9 mouse cellular contexts compared by ENCODE assay signal in the genomic region with DNA sequence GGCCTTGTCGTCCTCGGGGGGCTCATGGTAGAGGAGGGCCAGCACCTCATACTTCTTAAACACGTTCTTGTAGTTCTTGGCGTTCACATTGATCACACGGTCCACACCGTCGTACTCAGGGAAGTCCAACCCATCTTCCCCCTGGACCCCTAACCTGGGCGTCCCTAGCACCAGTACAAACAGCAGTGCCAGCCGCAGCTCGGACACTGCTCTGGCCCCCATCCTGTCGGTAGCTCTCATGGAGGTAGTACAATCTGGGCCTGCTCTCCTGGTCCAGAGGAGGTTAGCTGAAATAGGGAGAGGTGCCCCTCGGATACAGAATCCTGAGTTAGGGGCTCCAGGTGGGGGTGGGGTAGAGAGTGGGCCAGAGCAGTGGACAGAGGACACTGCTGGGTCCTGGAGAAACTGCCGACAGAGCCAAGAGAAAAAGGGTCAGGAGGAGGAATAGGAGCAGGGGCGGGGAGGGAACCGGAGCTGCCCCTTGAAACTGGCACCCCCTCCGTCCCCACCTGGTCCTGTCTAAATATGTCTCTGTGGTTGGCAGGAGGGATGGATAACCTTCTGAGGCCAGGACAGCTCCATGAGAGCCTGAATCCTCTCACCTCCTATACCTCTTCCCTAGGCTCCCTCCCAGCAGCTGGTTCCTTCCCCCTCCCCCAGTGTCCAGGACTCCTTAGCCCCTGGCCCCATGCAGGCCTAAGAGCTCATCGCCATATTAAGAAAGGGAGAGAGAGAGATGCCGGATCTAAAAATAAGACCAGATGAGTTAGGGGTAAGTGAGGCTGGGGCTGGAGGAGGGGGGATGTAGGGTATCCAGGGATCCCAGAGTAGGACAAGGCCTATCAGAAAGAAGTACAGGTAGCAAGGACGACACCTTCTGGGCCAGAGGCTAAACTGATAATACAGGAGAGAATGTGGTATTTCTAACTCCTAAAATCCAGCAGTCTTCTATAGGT. TPM values are rescaled to one million over a fixed set of nuclear protein-coding genes. Genes with fewer than 3 reads are reported as not detected.
DNase-seq lines count a peak whose midpoint lies in the region; ATAC-seq and TF ChIP-seq lines count a peak whose summit lies in the region.
"Had no signal": no experiment of that assay in that cellular context is flagged by ENCODE, and none has a peak within 500 bp of the region (broad histone marks: within the 10 kb centered on the region; RNA-seq: fewer than 3 reads in every experiment).

A gene (minus strand): TSS at position 418 of the 956 bp plus-strand sequence.

- H3K36me3 ChIP-seq in lung, embryonic 14.5 days (ENCODE audit: insufficient read depth): no peaks in the 10 kb centered on the region
- no peaks in the 10 kb centered on the region for H3K36me3 ChIP-seq in forebrain, embryonic 15.5 days
- H3K36me3 ChIP-seq in neural tube, embryonic 14.5 days (ENCODE audit: control insufficient read depth, insufficient read depth, low read length): no peaks in the 10 kb centered on the region

- intact Hi-C loops in heart, postnatal 25 days (cut with DNase I): loop anchor here (5.0 kb wide), 1 partner anchor 93 kb away; no protein-coding TSS in a partner anchor

- peak within 1 kb of the TSS; percentile 29; the same call in 1 of the 2 replicates for H3K4me2 ChIP-seq in lung, embryonic 14.5 days
- H3K4me2 ChIP-seq in forebrain, embryonic 15.5 days (replicated peaks): no peak within 1 kb of the TSS
- no peak within 1 kb of the TSS for H3K4me2 ChIP-seq in neural tube, embryonic 14.5 days (ENCODE audit: low read depth, low read length)

- H3K4me1 ChIP-seq in lung, embryonic 14.5 days (ENCODE audit: insufficient read depth): peaks cover 29% of the 10 kb centered on the region
- peaks cover 57% of the 10 kb centered on the region for H3K4me1 ChIP-seq in forebrain, embryonic 15.5 days
- peaks cover 5% of the 10 kb centered on the region; the same call in 1 of the 2 replicates for H3K4me1 ChIP-seq in neural tube, embryonic 14.5 days (ENCODE audit: control insufficient read depth, insufficient read depth, low read length)

- ATAC-seq in lung, embryonic 14.5 days (ENCODE audit: insufficient read depth): peak; percentile 10; the same call in 1 of the 2 replicates
- peak; percentile 30 for ATAC-seq in forebrain, embryonic 15.5 days (replicated peaks)
- ATAC-seq in neural tube, embryonic 14.5 days (ENCODE audit: low read depth): no peak

- no peak within 1 kb of the TSS for H3K4me3 ChIP-seq in lung, embryonic 14.5 days (ENCODE audit: low read depth, low read length)
- no peak within 1 kb of the TSS for H3K4me3 ChIP-seq in forebrain, embryonic 15.5 days
- no peak within 1 kb of the TSS for H3K4me3 ChIP-seq in neural tube, embryonic 14.5 days (ENCODE audit: low read depth, low read length)

- H3K27me3 ChIP-seq in lung, embryonic 14.5 days (ENCODE audit: insufficient read depth, low read length): no peaks in the 10 kb centered on the region
- H3K27me3 ChIP-seq in forebrain, embryonic 15.5 days: no peaks in the 10 kb centered on the region
- no peaks in the 10 kb centered on the region for H3K27me3 ChIP-seq in neural tube, embryonic 14.5 days (ENCODE audit: control insufficient read depth, insufficient read depth, low read length)

- H3K27ac ChIP-seq in lung, embryonic 14.5 days (ENCODE audit: low read depth): peak within 1 kb of the TSS; percentile 83
- H3K27ac ChIP-seq in forebrain, embryonic 15.5 days (replicated peaks): peak within 1 kb of the TSS; percentile 75
- 0 out of 2 replicates have a peak within 1 kb of the TSS, but pooled peaks have one; percentile 2 for H3K27ac ChIP-seq in neural tube, embryonic 14.5 days (ENCODE audit: low read depth, low read length)
- H3K27ac ChIP-seq: macrophage had no signal

- 74% methylated on average over 19 of the region's 19 CpGs for WGBS in lung, embryonic 14.5 days
- WGBS in forebrain, embryonic 15.5 days: 72% methylated on average over 19 of the region's 19 CpGs
- WGBS in neural tube, embryonic 14.5 days: 86% methylated on average over 18 of the region's 19 CpGs

- no peak for DNase-seq in lung, embryonic 14.5 days
- DNase-seq in lung, postnatal 4 days: no peak
- no peak for DNase-seq in heart, postnatal 25 days (ENCODE audit: low spot score)
- no peak for DNase-seq in cerebellum, adult 18-20 months
- DNase-seq in urinary bladder, postnatal 4 days (ENCODE audit: low spot score in 2 of 2): no peak
- DNase-seq in thymus, postnatal 10 days (ENCODE audit: low spot score in 2 of 2): no peak

- H3K9ac ChIP-seq in lung, embryonic 14.5 days: no peak within 1 kb of the TSS
- no peak within 1 kb of the TSS for H3K9ac ChIP-seq in forebrain, embryonic 15.5 days (replicated peaks)
- no peak within 1 kb of the TSS for H3K9ac ChIP-seq in neural tube, embryonic 14.5 days (replicated peaks; ENCODE audit: low read depth, low read length)

- H3K9me3 ChIP-seq in lung, embryonic 14.5 days (ENCODE audit: low read depth, low read length): no peaks in the 10 kb centered on the region
- H3K9me3 ChIP-seq in forebrain, embryonic 15.5 days: no peaks in the 10 kb centered on the region
- H3K9me3 ChIP-seq in neural tube, embryonic 14.5 days (ENCODE audit: control insufficient read depth, low read length): no peaks in the 10 kb centered on the region

- TF ChIP-seq CTCF in lung, embryonic 14.5 days (IDR thresholded peaks at IDR 0.05; ENCODE audit: low read depth): no peak

RNA-seq across cellular contexts. Expression of the gene that starts here (rescaled TPM):
- polyA plus RNA-seq in lung, embryonic 14.5 days (2014; fragmentation: Nextera tagmentation; extraction: Ambion mirVana): 5.0 and 5.9 TPM in 2 replicates
- polyA plus RNA-seq in forebrain, embryonic 15.5 days (2015; fragmentation: Nextera tagmentation; extraction: Ambion mirVana): 6.2 and 6.4 TPM in 2 replicates
- total RNA-seq in heart, postnatal 25 days (2021): 10 to 100 TPM; 12.6 to 18.0 TPM
- 1.4 and 1.6 TPM in 2 replicates for polyA plus RNA-seq in neural tube, embryonic 14.5 days (2014; fragmentation: Nextera tagmentation; extraction: Ambion mirVana)
- polyA plus RNA-seq: macrophage had no signal

Comparison
In these comparisons a context has a peak if more than half of its experiments do, and no peak if none do; other contexts are left out.
1. H3K27ac ChIP-seq: peak in every context shown above with its lines; median percentile 83 in lung, embryonic 14.5 days; 75 in forebrain, embryonic 15.5 days; 2 in neural tube, embryonic 14.5 days.